Mouse (Mus musculus): ENCODE measurements around the gene Olfr553. TPM values are rescaled to one million over a fixed set of nuclear protein-coding genes. Genes with fewer than 3 reads are reported as not detected.

Gene Olfr553
- polyA plus RNA-seq (2015; fragmentation: Illumina TruSeq; extraction: RNeasy Lipid Tissue Mini Kit (QIAGEN cat#74804); ENCODE audit: insufficient read depth, low replicate concordance) = not detected

DNA sequence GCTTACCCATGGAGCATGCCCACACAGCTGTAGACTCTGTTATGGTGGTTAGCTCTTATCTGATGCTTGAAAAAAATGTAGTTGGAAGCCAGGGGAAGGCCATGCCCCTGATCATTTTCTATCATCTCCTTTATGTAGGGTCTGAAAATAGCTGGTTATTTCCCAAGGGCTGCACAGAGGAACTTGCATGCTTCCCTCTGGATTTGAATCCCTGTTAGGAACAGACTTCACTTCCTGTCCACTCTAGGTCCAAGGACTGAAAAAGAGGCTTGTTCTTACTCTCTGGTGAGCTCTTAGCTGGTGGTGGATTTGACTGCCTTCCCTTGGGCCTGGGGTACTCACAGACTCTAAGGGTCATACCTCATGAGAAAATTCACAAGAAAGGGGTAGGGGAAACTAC is at the start of gene Olfr553:
Gene Olfr553, minus strand, starts transcription at position 101 of the 400 bp plus-strand sequence.

DNA sequence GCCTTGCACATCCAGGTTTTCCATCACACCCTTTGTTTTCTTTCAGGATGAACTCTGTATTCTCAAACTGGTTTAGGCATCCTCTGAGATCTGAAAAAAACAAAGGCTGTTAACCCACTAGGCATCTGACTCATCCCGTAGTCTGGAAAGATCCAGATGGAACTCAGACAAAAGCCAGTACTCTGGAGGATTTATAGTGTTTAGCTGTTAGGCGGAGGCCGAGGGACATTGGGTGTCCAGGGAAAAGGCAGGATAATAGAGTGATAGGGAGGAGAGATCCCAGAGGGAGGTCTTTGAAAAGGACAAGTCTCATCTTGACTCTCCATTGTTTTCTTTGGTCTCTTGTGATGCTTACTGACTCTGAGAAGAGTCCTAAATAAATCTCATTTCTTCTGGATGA is 46.6 kb upstream of the Olfr553 start, which contains the start of gene Olfr556:
Gene Olfr556, plus strand, starts transcription at position 301 of the 400 bp plus-strand sequence.

DNA sequence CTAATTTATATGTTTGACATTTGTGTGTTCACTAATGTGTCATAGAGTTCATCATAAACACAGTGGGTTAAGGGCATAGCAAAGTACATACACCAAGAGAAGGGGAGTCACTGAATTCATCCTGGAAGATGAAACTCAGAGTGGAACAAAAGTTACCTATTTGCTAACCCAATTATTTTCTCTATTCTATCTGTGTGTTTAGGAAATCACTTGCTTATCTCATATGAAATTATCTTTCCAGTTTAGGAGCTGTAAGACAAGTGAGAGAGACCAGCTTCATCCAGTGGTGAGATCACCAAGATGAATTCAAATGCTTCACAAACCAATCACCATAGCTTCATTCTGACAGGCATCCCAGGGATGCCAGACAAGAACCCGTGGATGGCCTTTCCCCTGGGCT is 40.5 kb upstream of the Olfr553 start, which contains the start of gene Olfr555:
Gene Olfr555, plus strand, starts transcription at position 301 of the 400 bp plus-strand sequence.

DNA sequence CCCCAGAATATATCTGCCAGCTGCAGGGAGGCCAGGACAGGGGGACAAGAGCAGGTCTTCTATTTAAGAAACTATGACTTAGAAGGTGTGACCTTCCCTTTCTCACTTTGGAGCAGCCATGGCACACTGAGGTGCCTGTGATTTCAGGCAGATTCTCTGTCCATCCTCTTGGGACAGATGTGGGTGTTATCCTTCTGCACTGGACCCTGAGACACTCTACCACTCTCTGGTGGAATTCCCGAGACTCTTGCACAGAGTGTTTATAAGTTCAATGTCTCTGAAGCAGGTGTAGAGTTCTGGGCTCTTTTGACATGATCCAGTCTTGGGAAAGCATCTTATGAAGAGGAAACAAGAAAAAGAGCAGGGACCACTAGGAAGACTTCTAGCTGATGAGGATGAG is 20.1 kb upstream of the Olfr553 start, which contains the start of gene Olfr554:
Gene Olfr554, plus strand, starts transcription at position 301 of the 400 bp plus-strand sequence.

DNA sequence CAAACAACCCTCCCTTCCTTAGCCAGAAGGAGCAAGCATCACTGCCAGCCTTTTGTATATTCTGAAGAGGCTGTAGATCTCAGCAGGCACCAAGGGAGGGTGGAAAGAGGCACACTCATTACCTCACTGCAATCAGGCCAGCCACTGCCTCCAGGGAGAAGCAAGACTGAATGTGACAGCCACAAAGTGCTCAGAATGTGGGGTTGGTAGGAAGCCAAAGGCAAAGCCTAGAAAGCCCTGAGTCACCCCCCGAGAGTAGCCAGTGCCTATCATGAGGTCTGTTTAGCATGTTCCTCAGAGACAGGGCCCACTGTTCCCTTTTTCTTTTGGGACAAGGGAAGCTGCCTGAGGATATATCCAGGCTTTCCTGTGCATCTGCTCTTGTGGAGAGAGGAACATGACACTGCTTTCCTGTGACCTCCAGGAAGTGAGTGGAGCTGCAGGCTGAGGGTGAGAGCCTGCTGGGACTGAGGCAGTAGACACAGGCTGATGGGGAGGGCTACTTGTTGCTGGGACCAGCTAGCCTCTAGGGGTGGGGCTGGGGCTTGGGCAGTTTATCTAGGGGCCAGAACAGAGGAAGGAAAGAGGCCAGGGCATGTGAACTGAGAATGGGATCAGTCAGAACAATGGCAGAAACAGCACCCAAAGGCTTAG is 20.5 kb downstream of the Olfr553 start, which contains the start of gene Olfr552:
Gene Olfr552, plus strand, starts transcription at position 393 of the 654 bp plus-strand sequence.

DNA sequence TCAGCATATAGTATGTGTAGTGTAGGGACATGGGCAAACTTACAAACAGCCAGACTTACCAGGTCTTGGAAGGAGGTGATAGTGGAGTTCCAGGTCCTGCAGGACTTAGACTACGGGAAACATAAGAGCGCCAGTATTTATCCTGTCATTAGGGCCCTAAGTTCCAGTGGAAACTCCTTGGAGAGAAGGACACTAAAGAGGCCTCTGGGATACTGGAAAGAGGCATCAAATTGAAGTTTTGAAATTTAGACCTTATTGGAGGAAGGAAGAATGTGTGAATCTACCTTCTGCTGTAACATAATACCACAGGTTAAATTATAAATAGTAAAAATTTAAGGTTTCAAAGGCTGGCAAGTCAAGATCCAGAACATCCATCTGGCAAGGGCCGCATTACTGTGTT is 26.2 kb downstream of the Olfr553 start, which contains the start of gene Olfr551:
Gene Olfr551, minus strand, starts transcription at position 101 of the 400 bp plus-strand sequence.

DNA sequence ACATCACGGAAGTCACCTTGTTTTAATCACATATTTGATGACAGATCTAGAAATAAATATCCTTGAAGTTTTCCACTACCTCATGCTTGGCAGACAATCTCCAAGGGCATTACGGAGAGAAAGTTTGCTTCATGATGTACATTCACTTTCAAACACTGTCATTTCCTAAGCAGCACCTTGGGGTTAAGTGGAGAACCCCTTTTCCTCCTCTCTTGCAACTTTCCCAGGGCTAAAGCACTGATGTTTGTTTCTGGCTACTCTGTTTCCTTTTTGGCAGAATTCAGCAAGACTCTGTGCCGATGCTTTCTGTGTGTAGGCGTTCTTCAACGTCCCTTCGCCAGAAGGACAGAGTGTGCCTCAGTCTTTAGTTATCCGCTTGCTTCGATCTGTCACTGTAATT is 46.9 kb downstream of the Olfr553 start, which contains the start of gene Olfr550:
Gene Olfr550, plus strand, starts transcription at position 301 of the 400 bp plus-strand sequence.

DNA sequence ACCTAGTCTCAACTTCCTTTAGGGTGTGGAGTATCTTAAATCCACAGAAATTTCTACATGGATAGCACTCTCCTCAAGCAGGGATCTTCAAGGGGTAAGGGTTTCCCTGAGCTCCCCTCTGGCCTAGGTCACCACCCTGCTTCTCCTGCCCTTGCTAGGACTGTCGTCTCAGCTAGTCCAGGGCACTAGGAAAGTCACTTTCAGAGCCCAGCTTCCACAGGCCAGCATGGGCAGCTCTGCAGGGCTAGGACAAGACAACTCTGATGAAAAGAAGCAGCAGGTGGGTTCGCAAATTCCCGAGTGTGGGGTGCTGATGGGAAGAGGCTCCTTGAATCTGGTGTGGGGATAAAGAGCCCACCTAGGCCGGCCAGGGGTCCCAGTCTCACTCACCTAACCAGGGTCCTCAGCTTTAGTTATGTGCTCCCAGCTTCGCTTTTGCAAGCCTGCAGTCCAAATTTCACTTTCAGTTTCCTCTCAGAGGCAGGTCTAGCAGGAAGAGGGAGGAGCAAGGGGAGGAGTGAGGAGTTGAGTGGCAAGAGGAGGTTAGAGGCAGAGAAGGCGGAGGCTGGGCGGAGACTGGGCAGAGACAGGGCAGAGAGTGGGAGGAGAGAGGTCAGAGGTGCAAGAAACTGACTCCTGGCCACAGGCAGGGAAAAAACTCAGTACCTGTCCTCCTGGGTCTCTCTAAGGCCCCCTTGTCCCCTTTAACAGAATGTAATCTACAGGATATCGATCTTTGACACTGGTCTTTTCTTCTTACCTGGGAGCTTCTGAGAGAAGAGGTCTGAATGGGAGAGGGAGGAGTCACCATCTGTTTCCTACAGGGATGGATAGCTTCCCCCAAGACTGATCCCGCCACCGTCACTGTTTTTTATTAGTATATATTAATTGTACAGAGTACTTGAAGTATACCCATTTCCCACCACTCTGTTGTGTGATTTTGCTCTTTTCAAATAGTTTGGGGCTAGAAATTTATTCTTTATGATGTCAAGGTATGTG is 52.7 kb downstream of the Olfr553 start, which contains the start of gene Trim21:
Gene Trim21, minus strand, starts transcription at position 488 of the 999 bp plus-strand sequence.

Other genes starting within 250 kb of the Olfr553 start
- 55.2 TPM for gene Rrm1, start 176.5 kb downstream of the Olfr553 start, polyA plus RNA-seq (2015; fragmentation: Illumina TruSeq; extraction: RNeasy Lipid Tissue Mini Kit (QIAGEN cat#74804); ENCODE audit: insufficient read depth, low replicate concordance)
- gene Olfr543, start 136.5 kb downstream of the Olfr553 start, polyA plus RNA-seq (2015; fragmentation: Illumina TruSeq; extraction: RNeasy Lipid Tissue Mini Kit (QIAGEN cat#74804); ENCODE audit: insufficient read depth, low replicate concordance) = not detected
- gene Olfr544, start 129.9 kb downstream of the Olfr553 start, polyA plus RNA-seq (2015; fragmentation: Illumina TruSeq; extraction: RNeasy Lipid Tissue Mini Kit (QIAGEN cat#74804); ENCODE audit: insufficient read depth, low replicate concordance) = not detected
- gene Olfr545, start 118.6 kb downstream of the Olfr553 start, polyA plus RNA-seq (2015; fragmentation: Illumina TruSeq; extraction: RNeasy Lipid Tissue Mini Kit (QIAGEN cat#74804); ENCODE audit: insufficient read depth, low replicate concordance) = not detected
- not detected for gene Olfr547, start 83.5 kb downstream of the Olfr553 start, polyA plus RNA-seq (2015; fragmentation: Illumina TruSeq; extraction: RNeasy Lipid Tissue Mini Kit (QIAGEN cat#74804); ENCODE audit: insufficient read depth, low replicate concordance)
- not detected for gene Olfr548-ps1, start 77.3 kb downstream of the Olfr553 start, polyA plus RNA-seq (2015; fragmentation: Illumina TruSeq; extraction: RNeasy Lipid Tissue Mini Kit (QIAGEN cat#74804); ENCODE audit: insufficient read depth, low replicate concordance)
- not detected for gene Olfr549, start 68.3 kb downstream of the Olfr553 start, polyA plus RNA-seq (2015; fragmentation: Illumina TruSeq; extraction: RNeasy Lipid Tissue Mini Kit (QIAGEN cat#74804); ENCODE audit: insufficient read depth, low replicate concordance)
- 58.5 TPM for gene Trim21, start 52.7 kb downstream of the Olfr553 start, polyA plus RNA-seq (2015; fragmentation: Illumina TruSeq; extraction: RNeasy Lipid Tissue Mini Kit (QIAGEN cat#74804); ENCODE audit: insufficient read depth, low replicate concordance)
- not detected for gene Olfr550, start 46.8 kb downstream of the Olfr553 start, polyA plus RNA-seq (2015; fragmentation: Illumina TruSeq; extraction: RNeasy Lipid Tissue Mini Kit (QIAGEN cat#74804); ENCODE audit: insufficient read depth, low replicate concordance)
- gene Olfr551, start 26.3 kb downstream of the Olfr553 start, polyA plus RNA-seq (2015; fragmentation: Illumina TruSeq; extraction: RNeasy Lipid Tissue Mini Kit (QIAGEN cat#74804); ENCODE audit: insufficient read depth, low replicate concordance) = not detected
- gene Olfr552, start 20.4 kb downstream of the Olfr553 start, polyA plus RNA-seq (2015; fragmentation: Illumina TruSeq; extraction: RNeasy Lipid Tissue Mini Kit (QIAGEN cat#74804); ENCODE audit: insufficient read depth, low replicate concordance) = not detected
- gene Olfr554, start 20.2 kb upstream of the Olfr553 start, polyA plus RNA-seq (2015; fragmentation: Illumina TruSeq; extraction: RNeasy Lipid Tissue Mini Kit (QIAGEN cat#74804); ENCODE audit: insufficient read depth, low replicate concordance) = not detected
- gene Olfr555, start 40.6 kb upstream of the Olfr553 start, polyA plus RNA-seq (2015; fragmentation: Illumina TruSeq; extraction: RNeasy Lipid Tissue Mini Kit (QIAGEN cat#74804); ENCODE audit: insufficient read depth, low replicate concordance) = not detected
- gene Olfr556, start 46.7 kb upstream of the Olfr553 start, polyA plus RNA-seq (2015; fragmentation: Illumina TruSeq; extraction: RNeasy Lipid Tissue Mini Kit (QIAGEN cat#74804); ENCODE audit: insufficient read depth, low replicate concordance) = not detected
- gene Trim68, start 69.1 kb upstream of the Olfr553 start, polyA plus RNA-seq (2015; fragmentation: Illumina TruSeq; extraction: RNeasy Lipid Tissue Mini Kit (QIAGEN cat#74804); ENCODE audit: insufficient read depth, low replicate concordance) = 25.7 TPM
- gene Olfr557, start 77.7 kb upstream of the Olfr553 start, polyA plus RNA-seq (2015; fragmentation: Illumina TruSeq; extraction: RNeasy Lipid Tissue Mini Kit (QIAGEN cat#74804); ENCODE audit: insufficient read depth, low replicate concordance) = not detected
- gene Olfr558, start 84.0 kb upstream of the Olfr553 start, polyA plus RNA-seq (2015; fragmentation: Illumina TruSeq; extraction: RNeasy Lipid Tissue Mini Kit (QIAGEN cat#74804); ENCODE audit: insufficient read depth, low replicate concordance) = 0.52 TPM
- gene Olfr33, start 100.9 kb upstream of the Olfr553 start, polyA plus RNA-seq (2015; fragmentation: Illumina TruSeq; extraction: RNeasy Lipid Tissue Mini Kit (QIAGEN cat#74804); ENCODE audit: insufficient read depth, low replicate concordance) = not detected
- gene Olfr559, start 109.3 kb upstream of the Olfr553 start, polyA plus RNA-seq (2015; fragmentation: Illumina TruSeq; extraction: RNeasy Lipid Tissue Mini Kit (QIAGEN cat#74804); ENCODE audit: insufficient read depth, low replicate concordance) = not detected
- not detected for gene Olfr560, start 141.1 kb upstream of the Olfr553 start, polyA plus RNA-seq (2015; fragmentation: Illumina TruSeq; extraction: RNeasy Lipid Tissue Mini Kit (QIAGEN cat#74804); ENCODE audit: insufficient read depth, low replicate concordance)
- 0.35 TPM for gene Olfr78, start 141.3 kb upstream of the Olfr553 start, polyA plus RNA-seq (2015; fragmentation: Illumina TruSeq; extraction: RNeasy Lipid Tissue Mini Kit (QIAGEN cat#74804); ENCODE audit: insufficient read depth, low replicate concordance)
- not detected for gene Olfr561, start 153.0 kb upstream of the Olfr553 start, polyA plus RNA-seq (2015; fragmentation: Illumina TruSeq; extraction: RNeasy Lipid Tissue Mini Kit (QIAGEN cat#74804); ENCODE audit: insufficient read depth, low replicate concordance)
- not detected for gene Olfr564, start 185.3 kb upstream of the Olfr553 start, polyA plus RNA-seq (2015; fragmentation: Illumina TruSeq; extraction: RNeasy Lipid Tissue Mini Kit (QIAGEN cat#74804); ENCODE audit: insufficient read depth, low replicate concordance)
- not detected for gene Olfr566, start 240.5 kb upstream of the Olfr553 start, polyA plus RNA-seq (2015; fragmentation: Illumina TruSeq; extraction: RNeasy Lipid Tissue Mini Kit (QIAGEN cat#74804); ENCODE audit: insufficient read depth, low replicate concordance)

All from spleen, adult 10 weeks (tissue).